Comparison of ENCODE assay signal across 8 mouse cellular contexts in genomic region chr12:99757754-99758526, GRCm38 (mm10).
DNase-seq lines count a peak whose midpoint lies in the region; ATAC-seq and TF ChIP-seq lines count a peak whose summit lies in the region.

No protein-coding gene starts in this region.

- no peak overlapping the region for H3K27ac ChIP-seq in heart, embryonic 11.5 days (ENCODE audit: low read depth, low read length)
- no peak overlapping the region for H3K27ac ChIP-seq in embryonic facial prominence, embryonic 11.5 days (replicated peaks; ENCODE audit: low read depth, low read length)
- H3K27ac ChIP-seq in intestine, embryonic 15.5 days, result no peak overlapping the region
- H3K27ac ChIP-seq in midbrain, postnatal 0 days (ENCODE audit: low read depth, low read length), result peak overlapping the region; percentile 55

- no peaks in the 10 kb centered on the region for H3K27me3 ChIP-seq in heart, embryonic 11.5 days (ENCODE audit: control insufficient read depth, insufficient read depth, low read length)
- H3K27me3 ChIP-seq in embryonic facial prominence, embryonic 11.5 days (ENCODE audit: control insufficient read depth, insufficient read depth, low read length), result no peaks in the 10 kb centered on the region
- no peaks in the 10 kb centered on the region for H3K27me3 ChIP-seq in intestine, embryonic 15.5 days (replicated peaks)
- no peaks in the 10 kb centered on the region for H3K27me3 ChIP-seq in midbrain, postnatal 0 days (ENCODE audit: insufficient read depth, low read length)

- H3K4me2 ChIP-seq in heart, embryonic 11.5 days, result no peak overlapping the region
- no peak overlapping the region for H3K4me2 ChIP-seq in embryonic facial prominence, embryonic 11.5 days (ENCODE audit: low read depth, low read length)
- 0 out of 2 replicates have a peak overlapping the region, but pooled peaks have one; percentile 3 for H3K4me2 ChIP-seq in intestine, embryonic 15.5 days (replicated peaks)
- peak overlapping the region; percentile 40 for H3K4me2 ChIP-seq in midbrain, postnatal 0 days (ENCODE audit: low read depth, low read length, poor library complexity, severe bottlenecking)

- WGBS in heart, embryonic 11.5 days (ENCODE audit: insufficient replicate concordance), result 67% methylated on average over 15 of the region's 15 CpGs
- WGBS in embryonic facial prominence, embryonic 11.5 days, result 57% methylated on average over 15 of the region's 15 CpGs
- WGBS in intestine, embryonic 15.5 days, result 66% methylated on average over 15 of the region's 15 CpGs
- WGBS in midbrain, postnatal 0 days, result 21% methylated on average over 15 of the region's 15 CpGs

- peak; percentile 93 for DNase-seq in heart, adult 11 months
- peak; percentile 61 for DNase-seq in embryonic facial prominence, embryonic 11.5 days (ENCODE audit: low spot score)
- DNase-seq in midbrain, postnatal 0 days (ENCODE audit: low spot score), result peak; percentile 81
- no peak for DNase-seq in gastrocnemius, adult 18-20 months (ENCODE audit: low spot score)
- DNase-seq in urinary bladder, adult 18-20 months (ENCODE audit: low spot score in 2 of 2), result no peak
- DNase-seq in urinary bladder, postnatal 14 days (ENCODE audit: low spot score), result no peak

- no peaks in the 10 kb centered on the region for H3K9me3 ChIP-seq in heart, embryonic 11.5 days (replicated peaks; ENCODE audit: control insufficient read depth, low read length)
- H3K9me3 ChIP-seq in embryonic facial prominence, embryonic 11.5 days (replicated peaks; ENCODE audit: control insufficient read depth, low read length), result no peaks in the 10 kb centered on the region
- no peaks in the 10 kb centered on the region for H3K9me3 ChIP-seq in intestine, embryonic 15.5 days
- H3K9me3 ChIP-seq in midbrain, postnatal 0 days (ENCODE audit: low read length), result no peaks in the 10 kb centered on the region

- no peak for ATAC-seq in heart, embryonic 11.5 days (replicated peaks; ENCODE audit: insufficient number of reproducible peaks, low FRiP score, low TSS enrichment)
- 0 out of 2 replicates have a peak, but pooled peaks have one; percentile 62 for ATAC-seq in embryonic facial prominence, embryonic 11.5 days (replicated peaks; ENCODE audit: insufficient number of reproducible peaks, low FRiP score, low TSS enrichment, low read depth)
- ATAC-seq in intestine, embryonic 15.5 days, result no peak; the same call in 1 of the 2 replicates
- ATAC-seq in midbrain, postnatal 0 days (ENCODE audit: low FRiP score), result peak; percentile 94

- peaks cover 2% of the 10 kb centered on the region; the same call in 1 of the 2 replicates for H3K4me1 ChIP-seq in heart, embryonic 11.5 days (ENCODE audit: control insufficient read depth, insufficient read depth, low read length)
- no peaks in the 10 kb centered on the region for H3K4me1 ChIP-seq in embryonic facial prominence, embryonic 11.5 days (ENCODE audit: control insufficient read depth, insufficient read depth, low read length)
- H3K4me1 ChIP-seq in intestine, embryonic 15.5 days (replicated peaks), result no peaks in the 10 kb centered on the region
- H3K4me1 ChIP-seq in midbrain, postnatal 0 days (ENCODE audit: insufficient read depth, low read length), result peaks cover 7% of the 10 kb centered on the region; the same call in 1 of the 2 replicates

- TF ChIP-seq CTCF in midbrain, postnatal 0 days (IDR thresholded peaks at IDR 0.05), result no peak

- no peak overlapping the region for H3K9ac ChIP-seq in heart, embryonic 11.5 days (ENCODE audit: low read depth, low read length)
- no peak overlapping the region for H3K9ac ChIP-seq in embryonic facial prominence, embryonic 11.5 days (replicated peaks; ENCODE audit: low read length)
- no peak overlapping the region for H3K9ac ChIP-seq in intestine, embryonic 15.5 days
- no peak overlapping the region; the same call in 1 of the 2 replicates for H3K9ac ChIP-seq in midbrain, postnatal 0 days (replicated peaks; ENCODE audit: low read length, poor library complexity, severe bottlenecking)

- H3K4me3 ChIP-seq in heart, embryonic 11.5 days (ENCODE audit: low read depth, low read length), result no peak overlapping the region
- no peak overlapping the region for H3K4me3 ChIP-seq in embryonic facial prominence, embryonic 11.5 days (ENCODE audit: low read depth, low read length)
- no peak overlapping the region for H3K4me3 ChIP-seq in intestine, embryonic 15.5 days (replicated peaks)
- H3K4me3 ChIP-seq in midbrain, postnatal 0 days (ENCODE audit: low read depth, low read length), result peak overlapping the region; percentile 18

- H3K36me3 ChIP-seq in heart, embryonic 11.5 days (ENCODE audit: control insufficient read depth, insufficient read depth, low read length), result no peaks in the 10 kb centered on the region
- no peaks in the 10 kb centered on the region for H3K36me3 ChIP-seq in embryonic facial prominence, embryonic 11.5 days (replicated peaks; ENCODE audit: control insufficient read depth, insufficient read depth, low read depth, low read length)
- no peaks in the 10 kb centered on the region for H3K36me3 ChIP-seq in intestine, embryonic 15.5 days
- no peaks in the 10 kb centered on the region for H3K36me3 ChIP-seq in midbrain, postnatal 0 days (ENCODE audit: insufficient read depth, low read length)

Comparison
In these comparisons a context has a peak if more than half of its experiments do, and no peak if none do; other contexts are left out.
1. DNase-seq: peak in heart, adult 11 months (single experiment), embryonic facial prominence, embryonic 11.5 days (single experiment) and midbrain, postnatal 0 days (single experiment); none in gastrocnemius, adult 18-20 months (single experiment), urinary bladder, adult 18-20 months (0 of 2) and urinary bladder, postnatal 14 days (single experiment).
2. ATAC-seq: peak in embryonic facial prominence, embryonic 11.5 days (single experiment) and midbrain, postnatal 0 days (single experiment); none in heart, embryonic 11.5 days (single experiment) and intestine, embryonic 15.5 days (single experiment).
3. H3K4me2 ChIP-seq: peak in intestine, embryonic 15.5 days (single experiment) and midbrain, postnatal 0 days (single experiment); none in heart, embryonic 11.5 days (single experiment) and embryonic facial prominence, embryonic 11.5 days (single experiment).